Mouse (Mus musculus) lung, embryonic 16.5 days (tissue): ENCODE measurements around the gene Usp3. TPM values are rescaled to one million over a fixed set of nuclear protein-coding genes. Genes with fewer than 3 reads are reported as not detected.

Source experiments
- ATAC-seq: fragments of 200-750 bp; cut with Nextera tagmentation; 2 replicates; pipeline ENCODE4 v1.8.0; 2017; ENCODE audit warnings: low read depth, mild to moderate bottlenecking, moderate library complexity
- H3K27ac ChIP-seq: fragments of 300-500 bp; sonication (generic); 2 replicates; pipeline ENCODE4 v1.5.1; 2014; ENCODE audit warnings: mild to moderate bottlenecking, control low read depth, low read length
- H3K27me3 ChIP-seq: fragments of 300-500 bp; sonication (generic); 2 replicates; pipeline ENCODE4 v1.6.1; 2014; ENCODE audit warnings: low read depth, low read length, mixed read lengths; ENCODE audit not compliant: control insufficient read depth, insufficient read depth
- H3K36me3 ChIP-seq: fragments of 300-500 bp; sonication (generic); 2 replicates; pipeline ENCODE4 v1.6.1; 2014; ENCODE audit warnings: low read length; ENCODE audit not compliant: control insufficient read depth, insufficient read depth
- H3K4me1 ChIP-seq: fragments of 300-500 bp; sonication (generic); replicated peaks from 2 replicates; pipeline ENCODE4 v1.6.1; 2014; ENCODE audit warnings: low read length, mixed read lengths; ENCODE audit not compliant: control insufficient read depth, insufficient read depth
- H3K4me2 ChIP-seq: fragments of 300-500 bp; sonication (generic); 2 replicates; pipeline ENCODE4 v1.6.1; 2014; ENCODE audit warnings: low read depth, low read length, control low read depth
- H3K4me3 ChIP-seq: fragments of 300-500 bp; sonication (generic); 2 replicates; pipeline ENCODE4 v1.5.1; 2014; ENCODE audit warnings: mild to moderate bottlenecking, low read length, control low read depth
- H3K9ac ChIP-seq: fragments of 300-500 bp; sonication (generic); 2 replicates; pipeline ENCODE4 v1.6.1; 2014; ENCODE audit warnings: low read length, control low read depth
- H3K9me3 ChIP-seq: fragments of 300-500 bp; sonication (generic); 2 replicates; pipeline ENCODE4 v1.6.1; 2016; ENCODE audit warnings: low read length; ENCODE audit not compliant: control insufficient read depth
- WGBS: fragments of 180-500 bp; shearing (Covaris S2); extraction: QIAGEN DNeasy Blood & Tissue Kit; methylation state at CpG from one replicate; pipeline ENCODE4 v1.1.7; 2014; 5-methylcytosine and 5-hydroxymethylcytosine counted together
- polyA plus RNA-seq: library from polyadenylated mRNA; unstranded; fragments of >200 nt; fragmentation: Nextera tagmentation; extraction: Ambion mirVana; gene quantifications from 2 replicates; pipeline ENCODE4 v1.2.1, GENCODE M21; 2015

The Usp3 gene
- polyA plus RNA-seq, 1 experiment from 2014 or later = 57.9 TPM

DNA sequence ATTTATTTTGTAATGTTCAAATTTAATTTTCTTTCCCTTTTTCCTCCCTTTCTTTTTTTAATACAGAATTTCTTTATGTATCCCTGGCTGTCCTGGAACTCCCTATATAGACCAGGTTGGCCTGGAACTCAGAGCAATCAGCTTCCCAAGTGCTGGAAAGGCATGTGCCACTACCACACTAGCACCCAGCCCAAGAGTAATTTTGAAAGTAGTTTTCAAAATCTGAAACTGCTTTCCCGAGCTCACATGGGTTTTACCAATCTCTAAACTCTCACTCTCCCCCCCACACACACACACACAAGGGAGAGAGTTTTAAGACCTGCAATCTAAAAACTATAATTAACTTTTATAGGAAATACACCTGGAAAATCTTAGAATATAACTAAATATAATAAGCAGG is 7.8 kb downstream of the Usp3 start:
- Histone ChIP-seq H3K4me3 (no peak overlapping the region), H3K9ac (no peak overlapping the region), H3K4me2 (no peak overlapping the region), H3K9me3 (no peaks in the 10 kb centered on the region), H3K4me1 (peaks cover 10% of the 10 kb centered on the region), H3K27ac (no peak overlapping the region), H3K27me3 (no peaks in the 10 kb centered on the region), H3K36me3 (no peaks in the 10 kb centered on the region)
- 50% methylated on average over 1 of the region's 1 CpGs for WGBS
- no peak for ATAC-seq

DNA sequence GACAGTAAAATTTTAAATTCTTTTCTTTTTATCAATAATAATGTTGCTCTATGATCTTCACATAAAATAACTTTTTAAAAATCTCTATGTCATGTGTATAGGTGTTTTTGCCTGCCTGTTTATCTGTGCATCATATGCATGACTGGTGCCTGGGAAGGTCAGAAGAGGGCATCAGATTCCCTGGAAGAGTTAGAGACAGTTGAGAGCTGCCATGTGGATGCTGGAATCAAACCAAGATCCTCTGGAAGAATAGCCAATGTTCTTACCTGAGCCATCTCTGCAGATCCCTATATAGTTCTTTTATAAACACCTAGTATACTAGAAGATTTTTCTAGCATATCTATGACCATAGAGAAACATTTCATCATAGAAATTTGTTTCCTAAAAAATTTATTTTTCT is 8.8 kb downstream of the Usp3 start:
- H3K4me1 ChIP-seq = peaks cover 7% of the 10 kb centered on the region
- H3K27ac ChIP-seq = no peak overlapping the region
- H3K4me3 ChIP-seq = no peak overlapping the region
- H3K36me3 ChIP-seq = no peaks in the 10 kb centered on the region
- no peaks in the 10 kb centered on the region for H3K9me3 ChIP-seq
- ATAC-seq = no peak
- H3K27me3 ChIP-seq = no peaks in the 10 kb centered on the region
- no peak overlapping the region for H3K4me2 ChIP-seq
- H3K9ac ChIP-seq = no peak overlapping the region

DNA sequence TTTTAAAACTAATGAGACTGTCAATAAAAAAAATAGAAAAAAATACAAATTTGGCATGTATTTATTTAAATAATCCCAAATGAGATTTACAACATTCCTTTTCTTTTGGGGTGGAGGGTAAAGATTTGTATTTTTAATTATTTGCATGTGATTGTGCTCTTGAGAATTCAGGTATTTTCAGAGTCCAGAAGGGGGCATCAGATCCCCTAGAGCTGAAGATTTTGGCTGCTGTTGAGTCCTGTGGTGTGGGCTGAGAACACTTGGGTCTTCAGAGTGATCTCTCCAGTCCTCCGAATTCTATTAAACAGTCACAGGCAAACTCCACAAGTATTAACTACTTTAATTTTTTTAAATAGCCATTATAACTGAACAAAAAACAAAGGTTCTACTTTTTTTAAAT is 9.7 kb downstream of the Usp3 start:
- Histone ChIP-seq H3K9ac (no peak overlapping the region), H3K4me1 (peaks cover 4% of the 10 kb centered on the region), H3K27me3 (no peaks in the 10 kb centered on the region), H3K9me3 (no peaks in the 10 kb centered on the region), H3K36me3 (no peaks in the 10 kb centered on the region), H3K4me3 (no peak overlapping the region), H3K4me2 (no peak overlapping the region), H3K27ac (no peak overlapping the region)
- no peak for ATAC-seq
- WGBS = 78% methylated on average over 1 of the region's 1 CpGs

GRCm38 (mm10) chr9:66581694-66582093 is 11.2 kb downstream of the Usp3 start:
- ATAC-seq = no peak
- Histone ChIP-seq H3K9me3 (no peaks in the 10 kb centered on the region), H3K4me3 (no peak overlapping the region), H3K4me2 (no peak overlapping the region), H3K36me3 (no peaks in the 10 kb centered on the region), H3K9ac (no peak overlapping the region), H3K27me3 (no peaks in the 10 kb centered on the region), H3K27ac (no peak overlapping the region), H3K4me1 (peaks cover 4% of the 10 kb centered on the region)
- WGBS = 81% methylated on average over 3 of the region's 3 CpGs

DNA sequence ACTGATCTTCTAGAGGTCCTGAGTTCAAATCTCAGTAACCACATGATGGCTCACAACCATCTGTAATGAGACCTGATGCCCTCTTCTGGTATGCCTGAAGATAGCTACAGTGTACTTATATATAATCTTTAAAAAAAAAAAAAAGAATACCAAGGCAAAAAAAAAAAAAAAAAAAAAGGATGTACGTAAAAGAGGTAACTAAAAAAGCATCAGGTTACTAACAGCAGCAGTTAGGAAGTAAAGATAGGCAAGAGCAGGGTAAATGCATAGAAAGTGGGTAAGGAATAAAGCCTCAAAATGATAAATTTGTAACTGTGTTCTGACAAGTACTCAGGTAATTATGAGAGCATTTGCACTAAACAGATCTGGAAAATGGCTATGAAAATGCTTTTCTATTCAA is 12.2 kb downstream of the Usp3 start:
- 89% methylated on average over 1 of the region's 1 CpGs for WGBS

DNA sequence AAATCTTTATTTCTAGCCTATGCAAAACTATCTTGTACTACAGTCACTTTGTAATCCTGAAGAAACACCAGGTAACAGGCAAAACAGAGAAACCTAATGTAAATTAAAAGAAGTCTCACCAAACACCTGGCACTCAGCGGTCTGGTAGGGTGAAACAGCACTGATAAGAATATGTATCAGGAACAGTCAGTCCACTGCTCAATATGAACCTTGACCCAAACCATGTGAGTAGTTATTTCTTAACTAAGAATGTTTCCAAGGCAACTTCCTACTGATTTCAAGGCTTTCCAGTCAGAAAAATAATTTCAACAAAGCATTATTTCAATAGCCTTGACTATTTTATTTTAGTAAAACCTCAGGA is 17.1 kb downstream of the Usp3 start:
- Histone ChIP-seq H3K27me3 (no peaks in the 10 kb centered on the region), H3K27ac (no peak overlapping the region), H3K36me3 (no peaks in the 10 kb centered on the region), H3K4me3 (no peak overlapping the region), H3K9ac (no peak overlapping the region), H3K4me2 (no peak overlapping the region), H3K4me1 (no peaks in the 10 kb centered on the region), H3K9me3 (no peaks in the 10 kb centered on the region)
- WGBS = 28% methylated on average over 1 of the region's 1 CpGs
- ATAC-seq = no peak

More for the DNA sequence above, 12.2 kb downstream of the Usp3 start:
- ATAC-seq = no peak
- Histone ChIP-seq H3K9me3 (no peaks in the 10 kb centered on the region), H3K27ac (no peak overlapping the region), H3K36me3 (no peaks in the 10 kb centered on the region), H3K4me1 (no peaks in the 10 kb centered on the region), H3K9ac (no peak overlapping the region), H3K27me3 (no peaks in the 10 kb centered on the region), H3K4me3 (no peak overlapping the region), H3K4me2 (no peak overlapping the region)

DNA sequence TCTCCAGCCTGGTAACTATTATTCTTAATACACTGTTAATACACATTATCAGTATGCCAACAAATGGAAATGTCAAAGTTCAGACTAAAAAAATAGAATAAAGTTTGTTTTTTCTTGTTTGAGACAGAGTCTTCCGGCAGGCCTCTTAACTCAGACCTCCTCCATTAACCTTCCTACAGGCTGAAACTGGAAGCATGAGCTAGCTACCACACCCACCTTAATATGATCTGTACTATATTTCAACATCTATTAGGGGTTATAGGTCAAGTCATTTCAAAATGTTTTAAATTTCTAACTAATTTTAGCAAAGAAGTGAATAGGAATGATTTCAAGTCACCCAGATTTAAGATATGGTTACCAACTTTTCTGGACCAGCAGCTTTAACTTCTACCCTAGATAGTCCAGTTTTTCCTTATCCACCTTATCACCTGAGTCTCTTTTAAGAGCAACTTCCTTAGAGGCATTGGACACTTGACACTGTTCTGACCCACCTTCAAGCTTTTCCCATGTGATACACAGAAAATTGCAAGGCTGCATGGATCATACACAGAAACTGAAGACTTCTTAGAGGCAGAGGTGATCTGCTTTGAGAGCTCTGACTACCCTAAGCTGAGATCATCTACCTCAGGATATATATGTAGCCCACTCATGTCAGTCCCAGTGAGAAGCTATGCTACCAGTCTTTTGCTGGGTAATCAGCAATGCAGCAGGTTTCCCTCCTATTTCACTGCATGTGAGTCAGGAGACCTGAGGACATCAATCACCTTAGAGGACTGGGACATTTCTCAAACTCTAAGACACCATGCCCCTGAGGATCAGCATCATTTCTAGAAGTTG is 17.7 kb downstream of the Usp3 start:
- H3K9ac ChIP-seq = no peak overlapping the region
- no peaks in the 10 kb centered on the region for H3K27me3 ChIP-seq
- H3K36me3 ChIP-seq = no peaks in the 10 kb centered on the region
- H3K9me3 ChIP-seq = no peaks in the 10 kb centered on the region
- H3K27ac ChIP-seq = no peak overlapping the region
- no peak for ATAC-seq
- no peaks in the 10 kb centered on the region for H3K4me1 ChIP-seq
- 38% methylated on average over 1 of the region's 1 CpGs for WGBS
- H3K4me3 ChIP-seq = no peak overlapping the region
- H3K4me2 ChIP-seq = no peak overlapping the region

DNA sequence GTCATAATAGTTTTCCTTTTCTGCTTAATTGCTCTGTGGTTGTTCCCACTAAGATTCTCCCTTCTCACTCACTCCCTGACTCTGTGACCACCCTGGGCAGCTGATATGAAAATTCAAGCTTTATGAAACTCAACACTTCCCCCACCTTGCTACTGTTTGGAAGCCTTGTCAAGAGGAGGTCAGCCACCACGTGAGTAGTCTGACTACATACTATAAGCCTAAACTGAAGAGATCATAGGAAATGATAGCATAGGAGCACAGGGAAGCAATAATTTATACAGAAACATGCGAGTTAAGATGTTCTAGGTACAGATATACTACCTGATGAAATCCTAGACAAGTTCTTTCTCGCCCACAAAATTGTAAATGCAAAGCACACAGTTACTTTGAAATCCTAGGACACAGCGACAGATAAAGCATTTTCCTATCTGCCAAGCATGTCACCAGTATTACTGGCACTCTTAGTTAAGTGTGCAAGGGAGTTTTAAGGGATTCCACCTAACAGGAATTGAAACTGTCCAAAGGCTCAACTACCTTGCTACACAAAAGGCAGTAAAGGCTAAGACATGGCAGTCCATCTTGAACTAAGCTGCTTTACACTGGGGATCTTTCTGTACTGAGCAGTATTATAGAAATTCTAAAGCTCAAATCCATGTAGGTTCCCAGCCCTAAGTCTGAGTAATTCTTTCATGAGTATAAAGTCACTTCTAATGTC is 20.8 kb downstream of the Usp3 start:
- H3K27me3 ChIP-seq = no peaks in the 10 kb centered on the region
- ATAC-seq = no peak
- H3K4me1 ChIP-seq = no peaks in the 10 kb centered on the region
- WGBS = 65% methylated on average over 4 of the region's 4 CpGs
- H3K27ac ChIP-seq = no peak overlapping the region
- no peaks in the 10 kb centered on the region for H3K9me3 ChIP-seq
- H3K9ac ChIP-seq = no peak overlapping the region
- H3K4me2 ChIP-seq = no peak overlapping the region
- H3K4me3 ChIP-seq = no peak overlapping the region
- no peaks in the 10 kb centered on the region for H3K36me3 ChIP-seq

DNA sequence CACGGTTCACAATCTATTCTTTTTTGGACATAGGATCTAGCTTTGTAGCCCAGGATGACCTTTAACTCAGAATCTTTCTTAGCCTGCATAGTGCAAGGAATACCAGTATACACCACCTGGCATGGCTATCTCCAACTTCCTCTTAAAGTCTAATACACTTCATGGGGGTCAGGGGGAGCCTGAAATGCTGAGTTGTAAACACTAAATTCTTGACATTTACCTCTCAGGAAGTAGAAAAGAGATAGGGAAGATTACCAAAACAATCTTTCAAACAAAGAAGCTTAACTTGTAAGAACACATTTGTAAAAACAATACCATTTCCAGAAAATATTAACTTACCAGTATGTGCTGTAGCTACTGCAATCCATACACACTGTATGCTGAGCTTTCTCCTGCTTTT is 30.7 kb downstream of the Usp3 start:
- Histone ChIP-seq H3K4me1 (peaks cover 8% of the 10 kb centered on the region; the same call in 1 of the 2 replicates), H3K27me3 (no peaks in the 10 kb centered on the region)
- 59% methylated on average over 1 of the region's 1 CpGs for WGBS

More for the DNA sequence above, 30.7 kb downstream of the Usp3 start:
- no peak for ATAC-seq
- Histone ChIP-seq H3K4me3 (no peak overlapping the region), H3K9ac (no peak overlapping the region), H3K36me3 (no peaks in the 10 kb centered on the region), H3K9me3 (no peaks in the 10 kb centered on the region), H3K27ac (no peak overlapping the region), H3K4me2 (no peak overlapping the region)
